Mouse (Mus musculus) kidney, embryonic 15.5 days (tissue): ENCODE measurements around the gene Isoc2b. TPM values are rescaled to one million over a fixed set of nuclear protein-coding genes. Genes with fewer than 3 reads are reported as not detected.
"Not testable (repeated sequence)": the region's sequence is repeated elsewhere in the genome, so short reads cannot be mapped to it uniquely, and the experiment has no call there.

Experiments
- ATAC-seq: fragments of 200-750 bp; cut with Nextera tagmentation; replicated peaks from 2 replicates; pipeline ENCODE4 v1.8.0; 2017; ENCODE audit warnings: moderate TSS enrichment; ENCODE audit not compliant: low FRiP score
- H3K27ac ChIP-seq: fragments of 300-500 bp; sonication (generic); 2 replicates; pipeline ENCODE4 v1.5.1; 2015; ENCODE audit warnings: mild to moderate bottlenecking, inconsistent platforms
- H3K27me3 ChIP-seq: fragments of 300-500 bp; sonication (generic); 2 replicates; pipeline ENCODE4 v1.6.1; 2015; ENCODE audit warnings: inconsistent platforms
- H3K36me3 ChIP-seq: fragments of 300-500 bp; sonication (generic); 2 replicates; pipeline ENCODE4 v1.6.1; 2015; ENCODE audit warnings: inconsistent platforms
- H3K4me1 ChIP-seq: fragments of 300-500 bp; sonication (generic); 2 replicates; pipeline ENCODE4 v1.6.1; 2015; ENCODE audit warnings: inconsistent platforms
- H3K4me2 ChIP-seq: fragments of 300-500 bp; sonication (generic); 2 replicates; pipeline ENCODE4 v1.6.1; 2015; ENCODE audit warnings: moderate library complexity, mild to moderate bottlenecking, inconsistent platforms
- H3K4me3 ChIP-seq: fragments of 300-500 bp; sonication (generic); replicated peaks from 2 replicates; pipeline ENCODE4 v1.5.1; 2015; ENCODE audit warnings: mild to moderate bottlenecking, inconsistent platforms
- H3K9ac ChIP-seq: fragments of 300-500 bp; sonication (generic); 2 replicates; pipeline ENCODE4 v1.6.1; 2015; ENCODE audit warnings: mild to moderate bottlenecking, inconsistent platforms
- H3K9me3 ChIP-seq: fragments of 300-500 bp; sonication (generic); replicated peaks from 2 replicates; pipeline ENCODE4 v1.6.1; 2016; ENCODE audit warnings: inconsistent platforms
- whole genome bisulfite sequencing: fragments of 180-500 bp; shearing (Covaris S2); methylation state at CpG from one replicate; pipeline ENCODE4 v1.1.7; 2015; ENCODE audit warnings: mixed read lengths; 5-methylcytosine and 5-hydroxymethylcytosine counted together
- polyA plus RNA-seq: library from polyadenylated mRNA; unstranded; fragments of >200 nt; fragmentation: Nextera tagmentation; extraction: Ambion mirVana; gene quantifications from 2 replicates; pipeline ENCODE4 v1.2.1, GENCODE M21; 2015

Isoc2b gene
- polyA plus RNA-seq, 1 experiment from 2014 or later: 7.2 TPM

GRCm38 (mm10) chr7:4820925-4821324, 49.1 kb downstream of the Isoc2b start:
- not testable (repeated sequence) for H3K36me3 ChIP-seq, H3K27me3 ChIP-seq, H3K4me3 ChIP-seq, H3K9ac ChIP-seq, H3K4me2 ChIP-seq, H3K27ac ChIP-seq, H3K9me3 ChIP-seq, ATAC-seq
- H3K4me1 ChIP-seq: peaks cover 16% of the 10 kb centered on the region; the same call in 1 of the 2 replicates
- 89% methylated on average over 7 of the region's 7 CpGs for WGBS

GRCm38 (mm10) chr7:4816559-4816958, 53.5 kb downstream of the Isoc2b start:
- ATAC-seq: no peak

DNA sequence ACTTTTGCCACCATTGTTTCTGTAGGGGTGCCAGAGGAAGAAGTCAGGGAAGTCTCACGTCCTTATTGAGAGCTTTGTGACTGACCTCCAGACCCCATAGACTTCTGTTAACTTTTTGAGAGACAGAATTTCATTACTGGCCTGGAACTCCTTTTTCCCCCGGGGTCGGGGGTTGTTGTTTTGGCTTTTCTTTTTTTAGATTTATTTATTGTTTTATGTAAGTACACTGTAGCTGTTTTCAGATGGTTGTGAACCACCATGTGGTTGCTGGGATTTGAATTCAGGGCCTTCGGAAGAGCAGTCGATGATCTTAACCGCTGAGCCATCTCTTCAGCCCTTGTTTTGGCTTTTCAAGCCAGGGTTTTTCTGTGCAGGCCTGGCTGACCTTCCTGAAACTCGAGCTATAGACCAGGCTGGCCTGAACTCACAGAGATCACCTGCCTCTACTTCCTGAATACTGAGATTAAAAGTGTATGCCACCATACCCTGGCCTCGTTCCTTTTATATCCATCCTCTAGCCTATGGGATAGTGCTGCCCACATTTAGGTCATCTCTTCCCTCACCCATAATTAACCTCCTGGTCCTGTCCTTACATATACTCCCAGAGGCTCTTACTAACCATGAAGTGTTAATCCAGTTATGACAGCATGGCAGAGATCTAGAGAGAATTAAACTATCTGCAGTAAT, 56.8 kb downstream of the Isoc2b start:
- Histone ChIP-seq H3K36me3 (peaks cover 26% of the 10 kb centered on the region), H3K4me1 (peaks cover 28% of the 10 kb centered on the region), H3K4me2 (peak overlapping the region; percentile 76), H3K4me3 (peak overlapping the region; percentile 99), H3K27ac (peak overlapping the region; percentile 98), H3K27me3 (no peaks in the 10 kb centered on the region), H3K9me3 (no peaks in the 10 kb centered on the region), H3K9ac (peak overlapping the region; percentile 38; the same call in 1 of the 2 replicates)
- WGBS: 24% methylated on average over 8 of the region's 8 CpGs
- no peak for ATAC-seq

More at GRCm38 (mm10) chr7:4816559-4816958, 53.5 kb downstream of the Isoc2b start:
- Histone ChIP-seq H3K4me2 (no peak overlapping the region), H3K27me3 (no peaks in the 10 kb centered on the region), H3K27ac (no peak overlapping the region), H3K4me1 (peaks cover 7% of the 10 kb centered on the region), H3K36me3 (no peaks in the 10 kb centered on the region), H3K4me3 (no peak overlapping the region), H3K9ac (no peak overlapping the region), H3K9me3 (no peaks in the 10 kb centered on the region)

DNA sequence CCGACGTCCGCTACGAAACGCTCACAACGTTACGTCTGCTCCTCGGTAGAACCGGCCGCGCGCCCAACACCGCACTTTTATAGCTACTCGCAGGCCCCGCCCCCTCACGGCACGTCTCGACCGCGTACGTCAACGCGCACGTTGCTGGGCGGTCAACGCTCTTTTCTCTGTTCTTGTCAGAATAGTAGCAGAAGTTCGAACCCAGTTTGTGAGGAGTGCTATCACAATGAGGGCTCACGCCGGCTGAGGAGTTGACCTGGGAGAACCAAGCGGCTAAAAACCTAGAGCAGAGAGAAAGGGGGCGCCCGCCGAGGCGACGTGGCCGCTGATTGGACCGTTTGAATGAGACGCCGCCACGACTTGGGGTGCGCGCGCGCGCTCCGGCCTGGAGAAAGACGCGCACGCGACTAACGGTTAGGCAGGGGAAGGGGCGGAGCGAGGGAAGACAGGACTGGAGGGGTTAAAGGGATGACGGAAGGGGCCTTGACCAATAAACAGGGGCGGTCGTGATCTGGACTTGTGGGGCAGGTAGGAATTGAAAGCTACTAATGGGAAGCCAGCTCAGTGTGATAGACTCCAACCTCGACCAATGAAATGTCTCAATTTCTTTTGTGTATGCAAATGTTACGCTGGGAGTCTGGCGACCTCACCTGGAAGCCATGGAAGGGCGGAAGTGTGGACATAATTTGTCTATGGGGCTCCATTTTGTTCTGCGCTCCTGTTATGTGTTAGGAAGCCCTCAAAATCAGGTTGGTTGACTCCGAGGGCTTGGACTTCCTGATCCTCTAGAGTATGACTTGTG, 57.6 kb downstream of the Isoc2b start, which contains the start of gene Ube2s:
Ube2s (minus strand) TSS at position 288 of the 802 bp plus-strand sequence.
- WGBS: under 1% methylated on average over 62 of the region's 62 CpGs
- Histone ChIP-seq H3K36me3 (peaks cover 31% of the 10 kb centered on the region), H3K4me3 (peak within 1 kb of the TSS; percentile 99), H3K27me3 (no peaks in the 10 kb centered on the region), H3K27ac (peak within 1 kb of the TSS; percentile 98), H3K4me1 (peaks cover 28% of the 10 kb centered on the region), H3K9ac (peak within 1 kb of the TSS; percentile 99), H3K4me2 (peak within 1 kb of the TSS; percentile 76), H3K9me3 (no peaks in the 10 kb centered on the region)
- ATAC-seq: peak; percentile 99

DNA sequence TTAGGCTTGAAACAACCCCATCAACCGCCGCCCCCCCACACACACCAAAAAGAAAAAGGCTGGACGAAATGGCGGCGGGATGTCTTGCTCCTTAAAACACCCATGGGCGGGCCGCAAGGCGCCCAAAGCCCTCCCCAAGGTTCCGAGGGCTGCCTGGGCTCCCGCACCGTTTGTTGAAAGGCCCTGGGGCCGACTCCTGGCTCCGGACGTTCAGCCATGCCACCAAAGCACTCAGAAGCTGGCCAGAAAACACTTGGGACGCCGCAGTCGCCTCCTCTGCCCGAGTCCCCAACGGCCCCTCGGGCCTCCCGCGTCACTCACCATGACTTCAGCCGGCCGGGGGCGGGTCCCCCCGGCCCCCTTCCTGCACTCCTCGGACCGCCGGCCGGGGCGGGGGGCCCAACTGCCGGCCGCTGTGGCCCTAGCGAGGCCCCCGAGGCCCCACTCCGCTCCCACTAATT, 58.2 kb downstream of the Isoc2b start:
- Histone ChIP-seq H3K9me3 (no peaks in the 10 kb centered on the region), H3K4me3 (peak overlapping the region; percentile 99), H3K27me3 (no peaks in the 10 kb centered on the region), H3K9ac (peak overlapping the region; percentile 99), H3K4me2 (peak overlapping the region; percentile 76), H3K36me3 (peaks cover 37% of the 10 kb centered on the region), H3K4me1 (peaks cover 28% of the 10 kb centered on the region), H3K27ac (peak overlapping the region; percentile 98)
- WGBS: under 1% methylated on average over 27 of the region's 36 CpGs
- no peak for ATAC-seq

- peaks cover 44% of the 10 kb centered on the region for H3K36me3 ChIP-seq
- H3K9ac ChIP-seq: peak overlapping the region; percentile 99
- ATAC-seq, H3K9me3 ChIP-seq, H3K27me3 ChIP-seq: not testable (repeated sequence)
- peaks cover 28% of the 10 kb centered on the region for H3K4me1 ChIP-seq
- H3K4me2 ChIP-seq: peak overlapping the region; percentile 76
- WGBS: 39% methylated on average over 10 of the region's 10 CpGs
- H3K4me3 ChIP-seq: peak overlapping the region; percentile 99
- 0 out of 2 replicates have a peak overlapping the region, but pooled peaks have one; percentile 98 for H3K27ac ChIP-seq
These were observed 58.9 kb downstream of the Isoc2b start for GRCm38 (mm10) chr7:4811131-4811530.

- ATAC-seq: no peak
- Histone ChIP-seq H3K36me3 (peaks cover 66% of the 10 kb centered on the region), H3K27ac (no peak overlapping the region), H3K4me2 (no peak overlapping the region), H3K4me3 (no peak overlapping the region), H3K4me1 (peaks cover 23% of the 10 kb centered on the region), H3K27me3 (no peaks in the 10 kb centered on the region), H3K9ac (no peak overlapping the region), H3K9me3 (no peaks in the 10 kb centered on the region)
- WGBS: 93% methylated on average over 7 of the region's 7 CpGs
These were observed 63.3 kb downstream of the Isoc2b start for GRCm38 (mm10) chr7:4806716-4807115.

- Histone ChIP-seq H3K27me3 (no peaks in the 10 kb centered on the region), H3K9ac (no peak overlapping the region), H3K27ac (no peak overlapping the region), H3K4me3 (no peak overlapping the region), H3K4me1 (no peaks in the 10 kb centered on the region), H3K4me2 (no peak overlapping the region), H3K9me3 (no peaks in the 10 kb centered on the region), H3K36me3 (peaks cover 49% of the 10 kb centered on the region)
- no peak for ATAC-seq
These were observed 67.8 kb downstream of the Isoc2b start for GRCm38 (mm10) chr7:4802247-4802646.

DNA sequence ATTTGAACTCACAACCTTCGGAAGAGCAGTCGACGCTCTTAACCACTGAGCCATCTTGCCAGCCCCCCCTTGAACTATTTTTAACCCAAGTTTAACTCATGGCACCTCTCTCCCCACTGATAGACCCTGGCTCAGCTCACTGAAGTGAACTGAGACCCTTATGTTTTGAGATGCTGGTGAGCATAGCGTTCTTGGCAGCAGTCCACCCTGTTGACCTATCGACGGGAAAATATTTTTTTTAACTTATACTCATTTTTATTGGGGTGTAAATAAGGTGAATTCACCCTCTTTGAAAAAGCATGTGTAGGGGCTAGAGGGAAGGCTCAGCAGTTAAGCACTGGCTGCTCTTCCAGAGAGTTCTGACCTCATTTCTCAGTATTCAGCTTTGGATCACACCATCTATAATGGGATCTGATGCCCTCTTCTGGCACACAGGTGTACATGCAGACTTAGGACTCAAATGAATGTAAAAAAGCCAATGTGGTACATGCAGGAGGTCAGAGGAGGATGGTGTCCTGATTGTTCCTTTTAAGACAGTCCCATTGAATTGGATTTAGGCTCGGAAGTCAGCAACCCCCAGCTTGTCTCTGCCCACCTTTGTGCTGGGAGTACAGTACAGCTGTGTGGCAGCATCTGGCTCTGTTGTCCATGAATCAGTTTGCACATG, 74.2 kb downstream of the Isoc2b start:
- Histone ChIP-seq H3K4me3 (no peak overlapping the region), H3K36me3 (peaks cover 49% of the 10 kb centered on the region), H3K4me2 (no peak overlapping the region), H3K4me1 (peaks cover 16% of the 10 kb centered on the region), H3K9me3 (no peaks in the 10 kb centered on the region), H3K9ac (no peak overlapping the region), H3K27ac (no peak overlapping the region), H3K27me3 (no peaks in the 10 kb centered on the region)
- ATAC-seq: no peak
- 66% methylated on average over 7 of the region's 7 CpGs for WGBS
